Mouse (Mus musculus) midbrain, embryonic 12.5 days (tissue): ENCODE measurements around the gene Ppp1r3c. TPM values are rescaled to one million over a fixed set of nuclear protein-coding genes. Genes with fewer than 3 reads are reported as not detected.

ENCODE experiments used
- ATAC-seq: fragments of 200-750 bp; cut with Nextera tagmentation; 2 replicates; pipeline ENCODE4 v1.8.0; 2017; ENCODE audit warnings: low read depth, moderate TSS enrichment, moderate library complexity; ENCODE audit not compliant: low FRiP score
- H3K27ac ChIP-seq: fragments of 300-500 bp; sonication (generic); replicated peaks from 2 replicates; pipeline ENCODE4 v1.5.1; 2016; ENCODE audit warnings: mild to moderate bottlenecking
- H3K27me3 ChIP-seq: fragments of 300-500 bp; sonication (generic); 2 replicates; pipeline ENCODE4 v1.6.1; 2016; ENCODE audit warnings: mild to moderate bottlenecking
- H3K36me3 ChIP-seq: fragments of 300-500 bp; sonication (generic); 2 replicates; pipeline ENCODE4 v1.6.1; 2016
- H3K4me1 ChIP-seq: fragments of 300-500 bp; sonication (generic); 2 replicates; pipeline ENCODE4 v1.6.1; 2016
- H3K4me2 ChIP-seq: fragments of 300-500 bp; sonication (generic); replicated peaks from 2 replicates; pipeline ENCODE4 v1.6.1; 2016; ENCODE audit warnings: mild to moderate bottlenecking, moderate library complexity
- H3K4me3 ChIP-seq: fragments of 300-500 bp; sonication (generic); 2 replicates; pipeline ENCODE4 v1.5.1; 2016; ENCODE audit warnings: mild to moderate bottlenecking
- H3K9ac ChIP-seq: fragments of 300-500 bp; sonication (generic); replicated peaks from 2 replicates; pipeline ENCODE4 v1.6.1; 2016; ENCODE audit warnings: mild to moderate bottlenecking, moderate library complexity
- H3K9me3 ChIP-seq: fragments of 300-500 bp; sonication (generic); 2 replicates; pipeline ENCODE4 v1.6.1; 2016; ENCODE audit warnings: mild to moderate bottlenecking
- WGBS: fragments of 180-500 bp; shearing (Covaris S2); methylation state at CpG from one replicate; pipeline ENCODE4 v1.1.7; 2016; 5-methylcytosine and 5-hydroxymethylcytosine counted together
- polyA plus RNA-seq: library from polyadenylated mRNA; unstranded; fragments of >200 nt; fragmentation: Nextera tagmentation; extraction: Ambion mirVana; gene quantifications from 2 replicates; pipeline ENCODE4 v1.2.1, GENCODE M21; 2016

The Ppp1r3c gene
- polyA plus RNA-seq, 1 experiment from 2014 or later = 2.4 TPM

GRCm38 (mm10) chr19:36715591-36715990 lies 20.9 kb downstream of the Ppp1r3c start:
- Histone ChIP-seq H3K9me3 (no peaks in the 10 kb centered on the region), H3K4me3 (no peak overlapping the region), H3K27ac (no peak overlapping the region), H3K9ac (no peak overlapping the region), H3K4me2 (no peak overlapping the region), H3K36me3 (no peaks in the 10 kb centered on the region), H3K4me1 (no peaks in the 10 kb centered on the region), H3K27me3 (no peaks in the 10 kb centered on the region)
- ATAC-seq = no peak
- WGBS = 94% methylated on average over 10 of the region's 10 CpGs

DNA sequence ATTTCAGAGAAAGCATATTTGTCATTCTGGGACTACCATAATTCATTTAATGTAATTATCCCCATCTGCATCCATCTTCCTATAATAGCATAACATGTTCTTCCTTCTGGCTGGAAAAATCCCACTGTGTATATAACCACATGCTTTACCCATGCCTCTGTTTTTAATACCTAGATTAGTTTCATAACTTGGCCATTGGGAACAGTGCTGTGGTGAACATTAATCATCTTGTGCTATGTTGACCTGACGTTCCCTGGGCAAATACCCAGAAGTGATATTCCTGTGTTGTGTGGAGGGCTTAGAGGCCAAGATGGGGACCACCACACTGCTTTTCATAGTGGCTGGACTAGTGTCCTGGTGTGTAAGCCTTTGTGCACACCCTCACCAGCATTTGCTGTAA lies 22.0 kb downstream of the Ppp1r3c start:
- Histone ChIP-seq H3K9me3 (no peaks in the 10 kb centered on the region), H3K4me2 (no peak overlapping the region), H3K4me1 (no peaks in the 10 kb centered on the region), H3K9ac (no peak overlapping the region), H3K27ac (no peak overlapping the region), H3K36me3 (no peaks in the 10 kb centered on the region), H3K27me3 (no peaks in the 10 kb centered on the region), H3K4me3 (no peak overlapping the region)
- ATAC-seq = no peak
- WGBS = 91% methylated on average over 1 of the region's 1 CpGs

DNA sequence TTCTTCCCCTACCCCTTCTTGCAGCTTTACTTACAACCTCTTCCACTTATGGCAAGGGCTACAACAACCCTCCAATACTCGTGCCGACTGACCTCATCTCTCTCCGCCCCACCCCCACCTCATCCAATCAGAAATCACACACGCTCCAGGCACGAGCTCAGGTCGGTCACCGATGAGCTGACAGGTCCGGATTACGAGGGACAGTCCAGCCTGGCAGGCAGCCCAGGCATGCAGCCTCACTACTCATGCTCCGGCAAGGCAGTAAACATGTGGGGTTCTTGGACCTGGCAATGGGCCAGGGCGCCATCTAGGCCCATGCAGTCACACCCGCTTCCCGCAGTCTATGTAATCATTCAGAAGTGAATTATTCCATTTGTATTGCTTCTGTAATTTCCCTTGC lies 23.4 kb downstream of the Ppp1r3c start:
- no peak overlapping the region for H3K9ac ChIP-seq
- H3K27me3 ChIP-seq = no peaks in the 10 kb centered on the region
- no peak overlapping the region for H3K27ac ChIP-seq
- ATAC-seq = no peak
- no peak overlapping the region for H3K4me3 ChIP-seq
- WGBS = 83% methylated on average over 13 of the region's 13 CpGs
- no peak overlapping the region for H3K4me2 ChIP-seq
- no peaks in the 10 kb centered on the region for H3K9me3 ChIP-seq
- H3K4me1 ChIP-seq = no peaks in the 10 kb centered on the region
- no peaks in the 10 kb centered on the region for H3K36me3 ChIP-seq

DNA sequence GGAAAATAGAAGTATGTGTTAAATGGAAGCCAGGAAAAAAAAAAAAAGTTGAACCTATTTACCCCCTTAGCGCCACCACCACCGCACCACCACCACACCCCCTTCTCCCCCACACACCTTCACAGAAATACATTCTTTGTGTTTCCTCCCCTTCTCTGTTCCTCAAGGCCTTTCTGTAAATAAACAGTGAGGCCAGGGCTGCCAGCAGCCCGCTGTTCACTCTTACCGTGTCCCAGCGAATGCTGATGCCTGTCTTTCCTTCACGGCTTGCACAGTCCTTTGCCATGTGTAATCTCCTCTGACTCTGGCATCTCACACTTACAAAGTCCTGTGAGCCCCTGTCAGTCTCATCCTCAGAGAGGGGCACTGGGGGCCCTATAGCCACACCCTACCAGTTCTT lies 30.3 kb downstream of the Ppp1r3c start:
- Histone ChIP-seq H3K36me3 (no peaks in the 10 kb centered on the region), H3K4me3 (no peak overlapping the region), H3K9me3 (no peaks in the 10 kb centered on the region), H3K9ac (no peak overlapping the region), H3K4me1 (no peaks in the 10 kb centered on the region), H3K4me2 (no peak overlapping the region), H3K27ac (no peak overlapping the region), H3K27me3 (no peaks in the 10 kb centered on the region)
- ATAC-seq = no peak
- WGBS = 83% methylated on average over 6 of the region's 6 CpGs

DNA sequence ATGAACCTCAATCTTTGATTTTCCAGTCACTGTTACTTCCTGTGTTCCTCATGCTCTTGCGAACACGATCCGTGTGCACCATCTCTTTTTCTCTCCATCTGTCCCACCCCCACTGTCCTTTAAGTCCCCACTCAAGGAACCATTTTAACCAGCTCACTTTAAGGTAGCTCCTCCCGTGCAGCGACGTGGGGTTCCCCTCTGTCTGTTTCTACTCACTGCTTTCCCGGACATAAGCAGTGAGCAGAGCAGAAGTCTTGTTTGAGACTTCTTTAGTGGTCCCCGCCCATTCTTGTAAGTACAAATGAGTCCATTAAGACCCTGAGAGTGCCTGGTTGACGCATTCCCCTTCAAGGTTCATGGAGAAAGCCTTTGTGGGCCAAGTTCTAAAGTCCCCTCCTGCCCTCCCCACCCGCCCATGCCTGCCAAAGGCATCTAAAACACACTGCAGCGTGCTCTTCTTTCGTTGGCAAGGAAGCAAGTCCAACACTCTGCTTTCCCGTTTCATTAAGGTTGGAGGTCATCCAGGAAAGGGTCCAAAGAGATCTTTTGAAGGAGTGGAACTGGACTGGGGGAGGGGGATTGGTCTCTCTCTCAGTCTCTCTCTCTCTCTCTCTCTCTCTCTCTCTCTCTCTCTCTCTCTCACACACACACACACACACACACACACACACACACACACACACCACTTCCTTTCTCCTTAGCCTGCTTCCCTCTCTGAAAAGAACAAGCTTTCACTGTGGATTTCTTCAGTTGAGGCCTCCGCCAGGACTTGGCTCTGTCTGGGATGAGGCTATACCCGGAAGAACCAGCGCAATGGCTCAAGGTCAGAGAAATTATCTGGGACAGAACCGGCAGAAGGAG lies 30.9 kb downstream of the Ppp1r3c start:
- Histone ChIP-seq H3K27me3 (no peaks in the 10 kb centered on the region), H3K9ac (no peak overlapping the region), H3K27ac (no peak overlapping the region), H3K36me3 (no peaks in the 10 kb centered on the region), H3K9me3 (no peaks in the 10 kb centered on the region), H3K4me1 (no peaks in the 10 kb centered on the region), H3K4me2 (no peak overlapping the region), H3K4me3 (no peak overlapping the region)
- no peak for ATAC-seq
- WGBS = 83% methylated on average over 17 of the region's 17 CpGs

GRCm38 (mm10) chr19:36704763-36705162 lies 31.7 kb downstream of the Ppp1r3c start:
- ATAC-seq = no peak
- no peak overlapping the region for H3K9ac ChIP-seq
- no peak overlapping the region for H3K27ac ChIP-seq
- no peaks in the 10 kb centered on the region for H3K9me3 ChIP-seq
- no peak overlapping the region for H3K4me3 ChIP-seq
- H3K27me3 ChIP-seq = no peaks in the 10 kb centered on the region
- H3K4me2 ChIP-seq = no peak overlapping the region
- no peaks in the 10 kb centered on the region for H3K36me3 ChIP-seq
- WGBS = 85% methylated on average over 7 of the region's 7 CpGs
- H3K4me1 ChIP-seq = no peaks in the 10 kb centered on the region

DNA sequence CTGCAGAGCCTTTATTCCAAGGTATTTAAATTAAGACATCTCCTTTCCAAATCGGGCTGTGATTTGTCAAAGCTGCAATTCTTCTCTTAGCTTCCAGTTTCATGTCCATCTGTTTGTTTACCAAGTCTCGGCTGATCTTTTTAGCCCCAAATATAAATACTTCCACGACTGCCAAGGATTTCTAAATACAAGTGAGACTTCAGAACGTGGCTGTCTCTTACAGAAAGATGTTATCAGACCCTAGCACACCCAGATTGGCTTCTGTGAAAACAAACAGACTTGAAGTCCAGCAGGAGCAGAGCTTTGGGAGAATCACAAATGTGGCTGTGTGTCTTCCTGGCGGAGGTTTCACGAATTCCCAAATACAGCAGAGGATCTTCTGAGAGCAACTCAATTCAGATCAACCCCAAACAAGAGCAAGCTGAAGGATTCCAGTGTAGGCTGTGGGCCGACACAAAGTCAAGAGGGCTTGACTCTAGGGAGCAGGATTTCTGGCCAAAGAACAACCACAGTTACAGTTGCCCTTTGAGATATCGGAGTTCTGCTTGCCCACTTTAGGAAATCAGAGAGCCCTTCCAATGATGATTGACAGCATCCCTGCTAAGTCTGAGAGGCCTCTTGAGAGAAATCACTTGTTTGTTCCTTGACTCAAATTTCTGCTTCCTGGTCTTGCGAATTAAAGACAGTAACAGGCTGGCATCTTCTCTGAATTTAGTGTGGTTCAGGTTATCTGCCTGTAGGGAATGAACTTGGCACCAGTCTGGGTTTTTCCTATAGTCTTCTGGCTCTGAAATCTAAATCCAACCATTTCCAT lies 34.4 kb downstream of the Ppp1r3c start:
- no peak overlapping the region for H3K9ac ChIP-seq
- no peak overlapping the region for H3K4me3 ChIP-seq
- no peak overlapping the region for H3K27ac ChIP-seq
- 62% methylated on average over 9 of the region's 9 CpGs for WGBS
- no peak overlapping the region for H3K4me2 ChIP-seq
- ATAC-seq = no peak
- no peaks in the 10 kb centered on the region for H3K27me3 ChIP-seq
- no peaks in the 10 kb centered on the region for H3K36me3 ChIP-seq
- no peaks in the 10 kb centered on the region for H3K9me3 ChIP-seq
- H3K4me1 ChIP-seq = peaks cover 2% of the 10 kb centered on the region; the same call in 1 of the 2 replicates

GRCm38 (mm10) chr19:36701366-36701765 lies 35.1 kb downstream of the Ppp1r3c start:
- no peak overlapping the region for H3K4me2 ChIP-seq
- H3K4me3 ChIP-seq = no peak overlapping the region
- ATAC-seq = no peak
- H3K36me3 ChIP-seq = no peaks in the 10 kb centered on the region
- H3K9ac ChIP-seq = no peak overlapping the region
- no peaks in the 10 kb centered on the region for H3K27me3 ChIP-seq
- peaks cover 8% of the 10 kb centered on the region for H3K4me1 ChIP-seq
- H3K9me3 ChIP-seq = no peaks in the 10 kb centered on the region
- no peak overlapping the region for H3K27ac ChIP-seq
- 73% methylated on average over 3 of the region's 3 CpGs for WGBS

DNA sequence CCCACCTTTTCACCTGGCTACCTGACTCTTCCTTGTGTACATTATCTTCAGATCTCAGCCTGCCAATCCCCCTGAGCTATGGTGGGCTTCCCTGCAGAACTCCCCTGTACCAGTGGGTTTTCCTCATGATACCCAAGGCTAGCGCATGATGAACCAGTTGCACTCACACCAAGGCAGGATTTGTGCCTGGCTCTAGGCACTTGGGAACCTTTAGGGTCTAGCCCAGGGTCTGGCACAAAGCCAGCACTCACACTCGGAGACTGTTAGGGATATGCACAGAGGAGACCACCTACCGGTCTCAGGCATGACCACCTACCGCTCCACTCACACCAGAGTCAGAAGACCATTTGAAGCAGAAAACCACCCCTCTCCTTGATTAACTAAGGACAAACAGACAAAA lies 35.5 kb downstream of the Ppp1r3c start:
- Histone ChIP-seq H3K27me3 (no peaks in the 10 kb centered on the region), H3K9ac (no peak overlapping the region), H3K27ac (no peak overlapping the region), H3K36me3 (no peaks in the 10 kb centered on the region), H3K9me3 (no peaks in the 10 kb centered on the region), H3K4me1 (peaks cover 8% of the 10 kb centered on the region), H3K4me3 (no peak overlapping the region), H3K4me2 (no peak overlapping the region)
- WGBS = 81% methylated on average over 4 of the region's 4 CpGs
- ATAC-seq = no peak

DNA sequence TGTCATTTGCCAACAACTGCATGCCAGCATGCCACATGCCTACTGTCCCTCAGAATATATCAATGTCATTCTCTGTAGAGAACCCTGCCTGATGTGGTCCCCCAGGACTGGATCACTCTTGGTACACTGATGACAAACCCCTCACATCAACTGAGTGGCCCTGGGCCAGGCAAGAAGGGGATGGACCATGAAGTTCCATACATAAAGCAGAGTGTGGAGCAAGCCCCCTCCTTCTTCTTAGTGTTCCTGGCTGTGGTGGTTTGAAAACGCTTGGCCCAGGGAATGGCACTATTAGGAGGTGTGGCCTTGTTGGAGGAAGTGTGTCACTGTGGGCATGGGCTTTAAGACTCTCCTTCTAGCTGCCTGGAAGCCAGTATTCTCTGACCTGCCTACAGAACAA lies 37.3 kb downstream of the Ppp1r3c start:
- no peak overlapping the region for H3K9ac ChIP-seq
- H3K27ac ChIP-seq = no peak overlapping the region
- no peaks in the 10 kb centered on the region for H3K36me3 ChIP-seq
- H3K9me3 ChIP-seq = no peaks in the 10 kb centered on the region
- H3K4me1 ChIP-seq = peaks cover 8% of the 10 kb centered on the region
- no peak overlapping the region for H3K4me2 ChIP-seq
- WGBS = 94% methylated on average over 1 of the region's 1 CpGs
- no peaks in the 10 kb centered on the region for H3K27me3 ChIP-seq
- H3K4me3 ChIP-seq = no peak overlapping the region
- no peak for ATAC-seq

GRCm38 (mm10) chr19:36698200-36698599 lies 38.3 kb downstream of the Ppp1r3c start:
- ATAC-seq = no peak
- Histone ChIP-seq H3K27me3 (no peaks in the 10 kb centered on the region), H3K9me3 (no peaks in the 10 kb centered on the region), H3K27ac (no peak overlapping the region), H3K4me3 (no peak overlapping the region), H3K4me1 (peaks cover 8% of the 10 kb centered on the region), H3K9ac (no peak overlapping the region), H3K36me3 (no peaks in the 10 kb centered on the region), H3K4me2 (no peak overlapping the region)
- WGBS = 84% methylated on average over 3 of the region's 3 CpGs

- Histone ChIP-seq H3K4me3 (no peak overlapping the region), H3K4me2 (no peak overlapping the region), H3K27ac (peak overlapping the region; percentile 16; the same call in 1 of the 2 replicates), H3K9me3 (no peaks in the 10 kb centered on the region), H3K4me1 (peaks cover 8% of the 10 kb centered on the region), H3K27me3 (no peaks in the 10 kb centered on the region), H3K36me3 (no peaks in the 10 kb centered on the region), H3K9ac (no peak overlapping the region)
- peak; percentile 49; the same call in 1 of the 2 replicates for ATAC-seq
- 72% methylated on average over 7 of the region's 7 CpGs for WGBS
Observed at GRCm38 (mm10) chr19:36696601-36697122, 39.8 kb downstream of the Ppp1r3c start.
